33 mouse cellular contexts compared by ENCODE assay signal in genomic region chr8:103520141-103520866, GRCm38 (mm10).
DNase-seq lines count a peak whose midpoint lies in the region; ATAC-seq lines count a peak whose summit lies in the region.
"Had no signal": no experiment of that assay in that cellular context is flagged by ENCODE, and none has a peak within 500 bp of the region (broad histone marks: within the 10 kb centered on the region; RNA-seq: fewer than 3 reads in every experiment).

No protein-coding gene starts in this region.

- H3K36me3 ChIP-seq in forebrain, embryonic 16.5 days (ENCODE audit: control insufficient read depth, insufficient read depth): no peaks in the 10 kb centered on the region
- H3K36me3 ChIP-seq in forebrain, embryonic 12.5 days (replicated peaks): no peaks in the 10 kb centered on the region
- H3K36me3 ChIP-seq: embryonic facial prominence, embryonic 13.5 days; G1E; hindbrain, embryonic 13.5 days; lung, embryonic 15.5 days; midbrain, embryonic 12.5 days; neural tube, embryonic 15.5 days had no signal

- H3K4me1 ChIP-seq in forebrain, embryonic 16.5 days (replicated peaks; ENCODE audit: control insufficient read depth, insufficient read depth, low read length): peaks cover 3% of the 10 kb centered on the region; the same call in 1 of the 2 replicates
- H3K4me1 ChIP-seq in forebrain, embryonic 12.5 days: no peaks in the 10 kb centered on the region
- H3K4me1 ChIP-seq: embryonic facial prominence, embryonic 13.5 days; hindbrain, embryonic 13.5 days; lung, embryonic 15.5 days; megakaryocyte, embryonic 14.5 days; midbrain, embryonic 12.5 days; neural tube, embryonic 15.5 days had no signal

- 46% methylated on average over 4 of the region's 4 CpGs for WGBS in forebrain, embryonic 16.5 days
- 74% methylated on average over 4 of the region's 4 CpGs for WGBS in forebrain, embryonic 12.5 days

- peak; percentile 19 to 24 for DNase-seq in cerebellum, postnatal 10 days
- no peak for DNase-seq in cerebellum, postnatal 36 days
- peak; percentile 2 for DNase-seq in lung, postnatal 10 days
- no peak for DNase-seq in lung, adult 18-20 months
- no peak for DNase-seq in gastrocnemius, postnatal 4 days (ENCODE audit: low spot score in 2 of 2)
- DNase-seq: adrenal gland, postnatal 36 days; cerebellum, adult 18-20 months; cerebellum, postnatal 14 days; gastrocnemius, postnatal 14 days; heart, adult 18-20 months; heart, postnatal 36 days; kidney, adult 9 months; kidney, postnatal 10 days; layer of hippocampus, postnatal 36 days; liver; lung, postnatal 36 days; retina, postnatal 1 day; right cerebral cortex, postnatal 14 days; thymus, postnatal 25 days had no signal

- no peak overlapping the region for H3K4me2 ChIP-seq in forebrain, embryonic 16.5 days (ENCODE audit: low read length)
- H3K4me2 ChIP-seq in forebrain, embryonic 12.5 days: no peak overlapping the region
- H3K4me2 ChIP-seq: embryonic facial prominence, embryonic 13.5 days; heart, embryonic 11.5 days; hindbrain, embryonic 13.5 days; lung, embryonic 15.5 days; midbrain, embryonic 12.5 days; neural tube, embryonic 15.5 days had no signal

- no peaks in the 10 kb centered on the region for H3K27me3 ChIP-seq in forebrain, embryonic 16.5 days (replicated peaks; ENCODE audit: control insufficient read depth, insufficient read depth, low read length)
- H3K27me3 ChIP-seq in forebrain, embryonic 12.5 days: no peaks in the 10 kb centered on the region
- H3K27me3 ChIP-seq: embryonic facial prominence, embryonic 13.5 days; hindbrain, embryonic 13.5 days; lung, embryonic 15.5 days; megakaryocyte, embryonic 14.5 days; midbrain, embryonic 12.5 days; neural tube, embryonic 15.5 days; Patski had no signal

- H3K9ac ChIP-seq in forebrain, embryonic 16.5 days (replicated peaks; ENCODE audit: low read depth, low read length): no peak overlapping the region
- H3K9ac ChIP-seq in forebrain, embryonic 12.5 days: no peak overlapping the region
- H3K9ac ChIP-seq: embryonic facial prominence, embryonic 13.5 days; hindbrain, embryonic 13.5 days; liver, embryonic 14.5 days; lung, embryonic 15.5 days; midbrain, embryonic 12.5 days; neural tube, embryonic 15.5 days had no signal

- no peak overlapping the region; the same call in 1 of the 2 replicates for H3K27ac ChIP-seq in forebrain, embryonic 16.5 days (ENCODE audit: low read length)
- no peak overlapping the region for H3K27ac ChIP-seq in forebrain, embryonic 12.5 days
- H3K27ac ChIP-seq: embryonic facial prominence, embryonic 13.5 days; hindbrain, embryonic 13.5 days; liver, embryonic 14.5 days; lung, embryonic 15.5 days; midbrain, embryonic 12.5 days; neural tube, embryonic 15.5 days had no signal

- H3K9me3 ChIP-seq in forebrain, embryonic 16.5 days (ENCODE audit: control insufficient read depth, low read length): no peaks in the 10 kb centered on the region
- H3K9me3 ChIP-seq in forebrain, embryonic 12.5 days: no peaks in the 10 kb centered on the region
- H3K9me3 ChIP-seq: embryonic facial prominence, embryonic 13.5 days; hindbrain, embryonic 13.5 days; lung, embryonic 15.5 days; midbrain, embryonic 12.5 days; neural tube, embryonic 15.5 days had no signal

- ATAC-seq in forebrain, embryonic 16.5 days: peak; percentile 57; the same call in 1 of the 2 replicates
- no peak for ATAC-seq in forebrain, embryonic 12.5 days (ENCODE audit: low FRiP score)
- ATAC-seq: intestine, postnatal 0 days; Patski had no signal

- H3K4me3 ChIP-seq in forebrain, embryonic 16.5 days (replicated peaks; ENCODE audit: low read length): no peak overlapping the region
- no peak overlapping the region for H3K4me3 ChIP-seq in forebrain, embryonic 12.5 days (replicated peaks)
- H3K4me3 ChIP-seq: embryonic facial prominence, embryonic 13.5 days; erythroblast, embryonic 14.5 days; hindbrain, embryonic 13.5 days; lung, embryonic 15.5 days; megakaryocyte, embryonic 14.5 days; midbrain, embryonic 12.5 days; neural tube, embryonic 15.5 days had no signal

Comparison
In these comparisons a context has a peak if more than half of its experiments do, and no peak if none do; other contexts are left out.
1. DNase-seq: peak in cerebellum, postnatal 10 days (2 of 2) and lung, postnatal 10 days (single experiment); none in cerebellum, postnatal 36 days (0 of 2), lung, adult 18-20 months (0 of 2) and gastrocnemius, postnatal 4 days (0 of 2).